Mouse (Mus musculus) small intestine, adult 2 months (tissue): Measurements from ENCODE around the gene Rnf20. TPM values are rescaled to one million over a fixed set of nuclear protein-coding genes. Genes with fewer than 3 reads are reported as not detected.

Experiments used
- H3K27ac ChIP-seq: fragments of 200-500 bp; 2 replicates; pipeline ENCODE4 v1.5.1; 2012; ENCODE audit warnings: low read depth, low read length, control low read depth, inconsistent platforms; ENCODE audit not compliant: insufficient read depth
- H3K27me3 ChIP-seq: fragments of 200-500 bp; 2 replicates; pipeline ENCODE4 v1.6.1; 2012; ENCODE audit warnings: mild to moderate bottlenecking, moderate library complexity, low read length, inconsistent platforms; ENCODE audit not compliant: control insufficient read depth, insufficient read depth
- H3K36me3 ChIP-seq: fragments of 200-500 bp; 2 replicates; pipeline ENCODE4 v1.6.1; 2012; ENCODE audit warnings: mild to moderate bottlenecking, low read length, control low read depth, inconsistent platforms; ENCODE audit not compliant: control insufficient read depth, insufficient read depth
- H3K4me1 ChIP-seq: fragments of 200-500 bp; 2 replicates; pipeline ENCODE4 v1.6.1; 2012; ENCODE audit warnings: low read length, inconsistent platforms, mixed read lengths; ENCODE audit not compliant: control insufficient read depth, insufficient read depth, insufficient read length
- H3K4me3 ChIP-seq: fragments of 200-500 bp; 2 replicates; pipeline ENCODE4 v1.5.1; 2012; ENCODE audit warnings: low read depth, mild to moderate bottlenecking, control low read depth, inconsistent platforms, low read length, moderate library complexity
- CTCF ChIP-seq: fragments of 200-500 bp; IDR thresholded peaks from 2 replicates; pipeline ENCODE4 v1.5.1; 2012; ENCODE audit warnings: low read depth, mild to moderate bottlenecking, control low read depth, inconsistent platforms, low read length, moderate library complexity, mixed read lengths; ENCODE audit not compliant: insufficient replicate concordance, insufficient read length; ENCODE audit errors: extremely low read depth
- POLR2A ChIP-seq: fragments of 200-500 bp; IDR thresholded peaks from 2 replicates; pipeline ENCODE4 v1.6.1; 2012; ENCODE audit warnings: low read depth, mild to moderate bottlenecking, control low read depth, inconsistent platforms, low read length, moderate library complexity
- WGBS: fragments of 180-500 bp; shearing (Covaris S2); methylation state at CpG from one replicate; pipeline ENCODE4 v1.1.7; 2018; 5-methylcytosine and 5-hydroxymethylcytosine counted together
- polyA plus RNA-seq: library from polyadenylated mRNA; depleted of rRNA; stranded (reverse); fragments of >200 nt; gene quantifications from 2 replicates; pipeline ENCODE4 v1.2.3, GENCODE M21; 2012; rRNA removed

The Rnf20 gene
- polyA plus RNA-seq, result 3.1 and 6.8 TPM in 2 replicates

DNA sequence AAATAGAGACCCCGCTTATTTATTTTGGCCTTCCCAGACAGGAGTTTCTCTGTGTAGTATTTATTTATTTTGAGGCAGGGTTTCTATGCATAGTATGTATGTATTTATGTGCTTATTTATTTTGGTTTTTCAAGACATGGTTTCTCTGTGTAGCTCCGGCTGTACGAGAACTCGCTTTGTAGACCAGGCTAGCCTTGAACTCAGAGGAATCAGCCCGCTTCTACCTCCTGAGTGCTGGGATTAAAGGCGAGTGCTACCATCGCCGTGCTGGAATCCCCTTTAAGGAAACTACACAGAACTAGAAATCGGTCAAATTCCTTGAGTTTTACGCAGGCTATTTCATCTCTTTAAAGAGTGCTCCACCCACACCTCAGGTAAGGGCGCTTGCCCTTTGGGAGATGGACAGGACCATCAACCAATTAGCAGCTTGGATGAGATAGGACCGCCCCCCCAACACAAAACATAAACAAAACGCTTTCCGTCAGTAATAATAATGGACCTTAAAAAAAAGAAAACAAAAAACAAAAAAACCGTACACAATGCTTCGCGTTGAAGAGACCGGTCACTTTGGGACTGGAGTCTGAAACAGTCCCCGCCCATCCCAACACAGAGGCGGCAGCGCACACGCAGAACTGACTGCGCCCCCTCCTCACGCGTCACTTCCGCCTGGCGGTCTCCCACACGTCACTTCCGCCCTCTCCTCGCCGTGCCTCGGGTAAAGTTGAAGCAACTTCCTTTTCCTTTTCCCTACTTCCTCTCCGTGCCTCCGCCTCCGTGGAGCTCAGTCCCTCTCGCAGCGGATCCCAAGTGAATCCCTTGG lies at the start of gene Rnf20:
Rnf20 (plus strand) TSS at position 688 of the 820 bp plus-strand sequence.
- TF ChIP-seq CTCF, result no peak
- TF ChIP-seq POLR2A, result peak; percentile 72
- H3K27ac ChIP-seq, result peak within 1 kb of the TSS; percentile 78
- H3K4me1 ChIP-seq, result no peaks in the 10 kb centered on the region
- WGBS, result 2% methylated on average over 37 of the region's 37 CpGs
- no peaks in the 10 kb centered on the region for H3K27me3 ChIP-seq
- peak within 1 kb of the TSS; percentile 91 for H3K4me3 ChIP-seq
- peaks cover 11% of the 10 kb centered on the region for H3K36me3 ChIP-seq

DNA sequence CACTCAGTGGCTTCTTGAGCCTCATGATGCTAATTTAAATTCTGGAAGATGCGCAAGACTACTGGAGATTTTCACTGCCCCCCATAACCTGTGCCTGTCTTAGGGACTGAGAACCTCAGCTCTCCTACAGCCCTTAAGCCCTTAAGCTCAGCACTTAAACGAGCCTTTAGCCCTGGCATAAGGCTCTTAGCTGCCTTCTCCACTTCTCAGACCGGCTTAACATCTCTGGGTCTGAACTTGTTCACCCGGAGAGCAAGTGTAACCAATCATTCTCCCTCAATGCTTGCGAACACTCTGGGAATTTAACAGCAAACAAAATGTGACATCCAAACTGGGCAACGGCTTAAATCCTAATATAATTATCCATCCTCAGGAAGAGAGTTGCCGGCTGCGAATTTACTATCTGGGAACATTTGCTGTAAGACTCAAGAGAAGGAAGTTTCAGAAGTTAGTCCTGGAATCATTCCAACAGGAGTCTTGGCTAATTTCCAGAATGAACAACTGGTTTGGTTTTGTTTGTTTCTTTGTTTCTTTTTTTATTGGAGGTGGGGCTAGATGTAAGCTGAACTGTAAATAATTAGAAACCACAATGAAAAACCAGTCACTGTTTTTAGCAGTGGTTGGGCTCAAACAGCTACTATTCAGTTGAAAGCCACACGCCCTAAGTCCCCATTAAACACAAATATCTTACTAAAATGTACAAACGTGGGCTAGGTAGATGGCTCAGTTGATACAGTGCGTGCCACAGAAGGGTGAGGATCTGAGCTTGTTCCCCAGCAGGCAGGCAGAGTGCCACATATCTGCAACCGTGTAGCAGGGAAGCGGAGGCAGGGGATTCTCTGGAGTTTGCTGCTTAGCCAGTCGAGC lies 47.6 kb upstream of the Rnf20 start:
- WGBS, result 16% methylated on average over 14 of the region's 14 CpGs
- Histone ChIP-seq H3K4me1 (peaks cover 4% of the 10 kb centered on the region), H3K27me3 (no peaks in the 10 kb centered on the region), H3K4me3 (no peak overlapping the region), H3K27ac (peak overlapping the region; percentile 57), H3K36me3 (peaks cover 15% of the 10 kb centered on the region; the same call in 1 of the 2 replicates)
- TF ChIP-seq POLR2A (no peak), CTCF (no peak)

DNA sequence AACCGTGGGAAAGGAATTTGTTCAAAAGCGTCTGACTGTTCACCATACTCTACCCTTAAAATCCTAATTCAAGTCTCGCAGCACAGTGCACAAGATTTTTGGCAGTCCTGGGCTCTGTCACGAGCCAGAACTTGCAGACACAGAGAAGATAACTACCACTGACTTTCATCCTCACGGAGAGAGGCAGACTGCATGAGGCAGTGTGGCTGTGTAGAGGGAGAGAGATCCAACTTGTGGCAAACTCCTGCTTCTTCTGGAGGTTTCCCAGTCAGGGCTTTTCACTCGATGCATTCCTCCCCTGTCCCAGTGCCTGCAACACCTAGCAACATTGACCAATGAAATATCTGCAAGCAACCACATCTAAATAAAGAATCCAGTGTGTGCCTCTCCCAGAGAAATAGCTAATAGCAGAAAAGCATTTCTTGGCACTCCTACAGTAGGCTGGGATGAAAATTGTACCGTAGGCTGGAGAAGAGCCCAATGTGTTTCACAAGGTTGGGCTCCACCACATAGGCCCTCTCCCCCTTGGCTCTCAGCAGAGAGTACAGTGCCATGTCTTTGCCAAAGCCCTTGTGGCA lies 46.2 kb upstream of the Rnf20 start:
- TF ChIP-seq CTCF (no peak), POLR2A (no peak)
- Histone ChIP-seq H3K27ac (no peak overlapping the region), H3K36me3 (peaks cover 15% of the 10 kb centered on the region; the same call in 1 of the 2 replicates), H3K27me3 (no peaks in the 10 kb centered on the region), H3K4me3 (no peak overlapping the region), H3K4me1 (peaks cover 15% of the 10 kb centered on the region)
- WGBS, result 74% methylated on average over 7 of the region's 7 CpGs

DNA sequence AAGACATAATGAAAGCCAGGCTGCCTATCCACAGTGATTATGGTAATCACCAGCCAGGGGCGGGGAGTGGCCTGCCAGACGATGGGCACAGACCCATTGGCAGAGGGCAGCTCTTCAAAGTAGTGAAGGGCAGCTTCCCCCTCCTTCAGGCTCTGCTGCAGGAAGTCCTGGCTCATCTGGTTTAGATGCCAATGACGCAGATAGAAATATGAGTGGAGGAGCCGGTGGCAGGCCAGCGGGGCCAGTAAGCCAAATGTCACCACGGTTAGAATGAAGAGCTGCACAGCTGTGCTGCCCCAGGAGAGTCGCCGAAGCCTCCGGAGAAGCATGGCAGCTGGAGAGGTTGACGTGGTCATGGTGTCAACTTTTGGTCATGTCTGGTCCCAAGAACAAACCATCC lies 45.0 kb upstream of the Rnf20 start:
- WGBS, result 87% methylated on average over 10 of the region's 10 CpGs
- no peak for TF ChIP-seq POLR2A
- TF ChIP-seq CTCF, result no peak
- Histone ChIP-seq H3K4me3 (no peak overlapping the region), H3K27ac (no peak overlapping the region), H3K36me3 (peaks cover 15% of the 10 kb centered on the region; the same call in 1 of the 2 replicates), H3K27me3 (no peaks in the 10 kb centered on the region), H3K4me1 (peaks cover 20% of the 10 kb centered on the region)

DNA sequence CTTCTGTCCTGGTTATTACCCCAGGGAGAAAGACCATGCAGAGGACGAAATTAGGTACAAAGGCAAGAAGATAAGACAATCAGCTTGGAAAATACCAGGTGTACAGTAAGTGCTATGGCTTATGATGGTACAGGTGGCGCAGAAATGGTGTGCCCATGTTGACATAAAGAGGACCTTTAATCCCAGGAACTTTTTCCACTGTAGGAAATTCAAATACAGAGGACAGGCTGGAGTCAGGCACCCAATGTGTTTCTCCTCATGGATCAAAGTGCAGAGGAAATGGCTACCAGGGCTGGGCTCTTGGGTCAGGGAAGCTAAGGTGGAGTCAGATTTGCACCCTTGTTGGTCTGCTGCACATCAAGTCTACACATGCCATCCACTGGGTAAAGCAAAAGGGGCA lies 41.7 kb upstream of the Rnf20 start:
- Histone ChIP-seq H3K27ac (peak overlapping the region; percentile 90), H3K4me3 (no peak overlapping the region), H3K4me1 (peaks cover 22% of the 10 kb centered on the region), H3K27me3 (no peaks in the 10 kb centered on the region), H3K36me3 (peaks cover 15% of the 10 kb centered on the region; the same call in 1 of the 2 replicates)
- no peak for TF ChIP-seq CTCF
- 24% methylated on average over 2 of the region's 2 CpGs for WGBS

DNA sequence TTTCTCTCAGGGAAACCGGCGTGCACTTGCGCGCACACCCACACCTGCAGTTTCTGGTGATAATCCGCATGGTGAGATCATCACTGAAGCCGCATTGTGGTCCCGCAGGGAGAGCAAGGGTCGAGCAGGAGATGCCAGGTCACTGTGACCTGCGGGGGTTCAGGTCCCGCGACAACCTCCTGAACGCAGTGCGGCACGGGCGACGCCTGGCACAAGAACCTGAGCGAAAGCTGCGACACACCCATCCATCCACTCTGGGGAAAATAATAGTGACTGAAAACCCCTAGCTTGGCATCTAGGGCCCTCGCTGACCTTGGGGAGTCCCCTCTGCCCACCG lies 35.0 kb upstream of the Rnf20 start:
- H3K4me3 ChIP-seq, result peak overlapping the region; percentile 98
- peak overlapping the region; percentile 94 for H3K27ac ChIP-seq
- WGBS, result under 1% methylated on average over 20 of the region's 20 CpGs
- TF ChIP-seq CTCF (no peak), POLR2A (peak; percentile 12; the same call in 1 of the 2 replicates)
- H3K27me3 ChIP-seq, result no peaks in the 10 kb centered on the region
- no peaks in the 10 kb centered on the region for H3K36me3 ChIP-seq
- H3K4me1 ChIP-seq, result peaks cover 6% of the 10 kb centered on the region
